Mouse (Mus musculus) urinary bladder, postnatal 10 days (tissue): ENCODE results near the gene Grcc10.

Experiments
- DNase-seq: peaks from one replicate; pipeline ENCODE4 v3.0.0; 2022; ENCODE audit warnings: low spot score

Grcc10 gene

DNA sequence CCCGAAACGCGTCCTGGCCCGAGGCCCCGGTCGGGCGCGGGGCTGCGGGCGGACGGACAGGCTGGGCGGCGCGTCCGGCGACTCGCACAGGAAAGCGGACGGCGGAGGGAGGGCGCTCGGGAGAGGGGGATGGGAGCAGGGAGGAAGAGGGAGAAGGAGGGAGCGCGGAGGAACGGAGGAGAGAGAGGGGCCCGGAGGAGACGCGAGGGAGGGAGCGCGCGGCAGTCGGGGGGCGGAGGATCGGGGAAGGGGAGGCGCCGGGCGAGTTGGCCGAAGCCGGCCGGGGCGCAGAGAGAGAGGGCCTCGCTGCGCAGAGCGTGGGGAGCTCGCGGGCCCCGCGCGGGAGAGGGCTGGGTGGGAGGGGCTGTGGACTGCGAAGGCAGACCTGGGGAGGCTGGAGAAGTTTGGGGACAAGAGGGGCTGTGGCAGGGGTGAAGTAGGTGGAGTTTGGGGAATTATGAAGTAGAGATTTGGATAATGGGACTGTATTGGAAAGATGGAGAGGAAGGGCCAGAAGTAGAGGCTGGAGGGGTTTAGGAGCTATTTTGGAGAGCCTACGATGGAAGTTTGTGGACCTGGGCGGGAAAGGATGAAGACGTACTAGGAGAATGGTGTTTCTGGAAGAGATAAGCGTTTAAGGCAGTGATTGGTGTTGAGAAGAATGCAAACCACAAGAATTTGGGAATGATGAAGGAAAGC, 15.6 kb upstream of the Grcc10 start:
- peak; percentile 71 for DNase-seq

DNA sequence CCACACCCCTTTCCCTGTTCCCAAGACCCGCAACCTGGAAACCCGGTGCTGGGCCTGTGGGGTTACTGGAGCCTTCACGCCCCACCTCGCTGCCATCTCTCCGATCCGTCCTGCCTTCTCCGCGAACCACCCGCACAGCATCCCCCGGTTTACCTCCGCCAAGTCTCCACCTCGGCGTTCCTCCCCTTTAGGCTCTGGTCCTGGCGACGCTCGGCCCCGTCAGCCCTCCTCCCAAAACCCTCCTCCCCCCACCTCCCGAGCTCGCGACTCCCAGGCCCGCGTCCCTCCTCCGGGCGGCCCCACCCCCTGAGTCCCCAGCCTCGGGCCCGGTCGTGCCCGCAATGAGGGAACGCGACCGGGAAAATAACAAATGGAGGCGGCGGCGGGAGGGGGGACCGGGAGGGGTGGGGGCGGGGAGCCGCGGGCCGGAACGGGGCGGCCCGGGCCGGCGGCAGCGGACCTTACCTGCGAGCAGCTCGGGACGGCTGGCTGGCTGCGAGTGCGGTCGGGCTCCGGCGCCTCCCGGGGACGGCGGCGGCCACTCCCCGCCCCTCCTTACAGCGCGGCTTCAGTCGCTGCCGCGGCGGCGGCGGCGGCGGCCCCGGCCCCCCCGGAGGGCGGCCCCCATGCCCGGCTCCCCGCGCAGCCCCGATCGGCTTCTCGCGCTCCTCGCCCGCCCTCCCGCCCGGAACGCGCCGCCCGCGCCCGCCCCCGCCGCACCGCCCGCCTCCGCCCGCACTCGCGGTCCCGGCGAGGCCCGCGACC, 14.8 kb upstream of the Grcc10 start, which contains the start of the genes Gm45234 and Atn1:
TSS of gene Gm45234 (minus strand) at position 191 of the 765 bp plus-strand sequence.
TSS of gene Atn1 (minus strand) at position 694 of the 765 bp plus-strand sequence.
- no peak for DNase-seq

DNA sequence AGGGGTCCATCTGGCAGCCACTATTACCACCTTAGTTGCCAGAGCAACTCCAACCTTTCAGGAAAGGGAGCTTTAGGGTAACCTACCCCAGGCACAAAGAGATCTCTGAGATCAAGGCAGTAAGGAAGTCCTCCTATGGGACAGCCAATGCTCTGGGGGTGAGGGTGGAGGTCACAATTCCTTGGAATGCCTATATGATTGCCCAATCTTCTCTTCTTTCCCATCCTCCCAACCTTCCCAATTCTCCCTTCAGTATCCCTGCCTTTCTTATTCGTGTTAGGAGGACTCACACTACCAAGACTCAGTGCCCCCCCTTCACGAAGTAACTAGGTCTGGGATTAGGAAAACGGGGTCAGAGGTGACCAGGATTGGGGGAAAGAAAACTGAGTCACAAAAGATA, 14.1 kb upstream of the Grcc10 start:
- DNase-seq: no peak

- DNase-seq: no peak
Measured at GRCm38 (mm10) chr6:124753861-124754260, 12.7 kb upstream of the Grcc10 start.

- no peak for DNase-seq
Measured at GRCm38 (mm10) chr6:124750405-124750804, 9.2 kb upstream of the Grcc10 start.

GRCm38 (mm10) chr6:124746654-124747632, 5.8 kb upstream of the Grcc10 start:
- DNase-seq: no peak

GRCm38 (mm10) chr6:124746296-124746605, 5.1 kb upstream of the Grcc10 start:
- no peak for DNase-seq

DNA sequence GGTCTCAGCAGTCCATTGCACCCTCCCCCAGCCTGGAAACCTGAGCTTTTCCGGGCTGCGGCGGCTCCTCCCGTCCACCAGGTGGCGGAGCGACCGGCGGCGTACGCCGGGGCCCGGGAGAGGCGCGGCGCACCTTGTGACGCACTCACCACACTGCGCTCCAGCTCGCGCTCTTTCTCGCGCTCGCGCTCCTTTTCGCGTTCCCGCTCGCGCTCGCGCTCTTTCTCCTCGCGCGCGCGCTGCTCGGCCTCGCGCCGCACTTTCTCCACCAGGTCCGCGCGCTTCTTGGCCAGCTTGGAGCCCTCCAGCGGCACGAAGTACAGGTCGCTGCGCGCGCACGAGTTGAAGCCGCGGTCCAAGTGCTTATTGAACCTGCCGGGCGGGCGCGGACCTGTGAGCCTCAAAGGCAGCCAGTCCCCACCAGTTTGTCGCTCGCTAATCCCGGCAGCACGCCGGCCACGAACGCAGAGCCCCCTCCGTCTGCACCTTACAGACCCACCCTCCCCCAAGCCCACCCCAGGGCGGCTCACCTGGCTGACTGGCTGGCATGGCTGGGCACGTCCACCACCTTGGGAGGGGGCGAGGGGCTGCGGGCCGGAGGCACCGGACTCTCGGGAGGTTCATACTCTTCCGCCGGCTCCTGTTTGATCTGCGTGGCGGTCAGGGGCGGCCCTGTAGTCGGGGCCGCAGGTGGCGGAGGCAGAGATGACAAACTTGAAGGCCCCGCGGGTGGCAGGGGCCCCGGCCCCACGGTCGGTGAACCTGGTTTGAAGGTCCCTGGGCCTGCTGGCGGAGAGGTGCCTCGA, 4.5 kb upstream of the Grcc10 start:
- DNase-seq: peak; percentile 77

- no peak for DNase-seq
Measured at GRCm38 (mm10) chr6:124744755-124745321, 3.7 kb upstream of the Grcc10 start.

- no peak for DNase-seq
Measured at GRCm38 (mm10) chr6:124743647-124744046, 2.5 kb upstream of the Grcc10 start.

- no peak for DNase-seq
Measured at GRCm38 (mm10) chr6:124742839-124743514, 1.8 kb upstream of the Grcc10 start.

- DNase-seq: no peak
Measured at GRCm38 (mm10) chr6:124741842-124742241, 668 bp upstream of the Grcc10 start.

DNA sequence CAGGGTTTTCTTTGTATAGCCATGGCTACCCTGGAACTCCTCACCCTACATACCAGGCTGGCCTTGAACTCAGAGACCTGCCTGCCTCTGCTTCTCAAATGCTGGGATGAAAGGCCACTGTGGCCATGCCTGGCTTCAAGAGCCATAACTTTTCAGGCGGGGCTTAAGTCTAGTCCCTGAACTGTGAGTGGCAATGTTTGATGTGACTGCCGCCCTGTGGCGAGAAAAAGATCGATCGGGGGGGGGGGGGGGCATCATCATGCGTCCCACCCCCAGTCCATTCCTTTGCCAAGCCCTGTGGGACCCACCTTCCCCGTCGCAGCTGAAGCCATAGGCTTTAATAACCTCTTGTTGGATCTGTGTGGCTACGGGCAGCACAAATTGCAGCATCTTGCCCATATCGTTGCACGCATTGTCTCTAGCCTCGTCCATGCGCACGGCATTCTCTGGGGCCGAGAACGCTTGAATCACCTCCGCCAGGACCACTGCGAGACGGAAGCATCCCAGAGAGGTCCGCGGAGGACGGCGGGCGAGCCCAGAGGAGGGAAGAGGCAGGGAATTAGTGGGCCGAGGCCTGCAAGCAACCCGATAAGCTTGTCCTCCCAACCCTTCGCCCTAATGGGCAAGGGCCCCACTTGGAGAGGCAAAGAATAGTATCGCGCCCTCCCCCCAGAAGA, 825 bp downstream of the Grcc10 start:
- no peak for DNase-seq

- DNase-seq: no peak
Measured at GRCm38 (mm10) chr6:124739231-124739796, 1.9 kb downstream of the Grcc10 start.

DNA sequence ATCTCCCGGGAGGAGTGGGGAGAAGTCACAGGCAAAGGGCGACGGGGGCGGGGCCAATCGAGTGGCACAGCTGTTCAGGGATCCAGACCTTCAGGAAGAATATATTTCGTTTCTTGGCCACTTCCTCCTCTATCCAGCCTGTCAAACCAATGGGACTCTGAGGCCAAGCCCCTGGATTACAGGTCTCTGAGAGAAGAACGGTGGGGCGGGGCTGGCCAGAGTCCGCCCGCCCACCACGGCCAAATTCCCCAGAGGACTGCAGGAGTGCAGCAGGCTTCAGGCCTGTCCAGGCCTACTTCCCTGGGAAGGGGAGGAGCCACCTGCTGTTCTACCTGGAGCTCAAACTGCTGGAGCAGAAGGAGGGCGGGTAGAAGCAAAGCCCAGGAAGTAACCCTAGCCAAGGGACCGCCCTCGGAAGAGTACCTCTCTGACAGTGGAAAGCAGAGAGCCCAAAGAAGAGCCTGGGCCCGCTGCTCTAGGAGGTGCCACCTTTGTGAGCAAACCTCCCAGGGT, 2.6 kb downstream of the Grcc10 start, which contains the start of gene Ptpn6:
TSS of gene Ptpn6 (minus strand) at position 204 of the 513 bp plus-strand sequence.
- DNase-seq: no peak

DNA sequence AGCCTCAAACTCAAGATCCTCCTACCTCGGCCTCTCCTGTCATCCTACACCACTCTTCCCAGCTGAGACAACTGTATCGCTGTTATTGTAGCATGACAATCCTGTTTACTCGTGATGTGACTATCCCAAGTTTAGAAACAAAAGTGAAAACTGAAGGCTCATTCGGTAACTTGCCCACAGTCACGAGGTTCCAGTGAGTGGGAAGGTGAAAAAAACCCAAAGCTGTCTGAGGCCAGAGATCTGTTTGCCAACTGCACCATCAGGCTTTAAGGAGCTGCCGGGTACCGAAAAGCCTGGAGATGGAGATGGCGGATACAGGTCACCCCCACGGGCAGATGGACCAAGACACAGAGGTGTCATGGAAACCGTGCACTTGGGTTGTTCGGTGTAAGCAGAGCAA, 4.1 kb downstream of the Grcc10 start:
- DNase-seq: no peak

- no peak for DNase-seq
Measured at GRCm38 (mm10) chr6:124734417-124734816, 6.8 kb downstream of the Grcc10 start.

DNA sequence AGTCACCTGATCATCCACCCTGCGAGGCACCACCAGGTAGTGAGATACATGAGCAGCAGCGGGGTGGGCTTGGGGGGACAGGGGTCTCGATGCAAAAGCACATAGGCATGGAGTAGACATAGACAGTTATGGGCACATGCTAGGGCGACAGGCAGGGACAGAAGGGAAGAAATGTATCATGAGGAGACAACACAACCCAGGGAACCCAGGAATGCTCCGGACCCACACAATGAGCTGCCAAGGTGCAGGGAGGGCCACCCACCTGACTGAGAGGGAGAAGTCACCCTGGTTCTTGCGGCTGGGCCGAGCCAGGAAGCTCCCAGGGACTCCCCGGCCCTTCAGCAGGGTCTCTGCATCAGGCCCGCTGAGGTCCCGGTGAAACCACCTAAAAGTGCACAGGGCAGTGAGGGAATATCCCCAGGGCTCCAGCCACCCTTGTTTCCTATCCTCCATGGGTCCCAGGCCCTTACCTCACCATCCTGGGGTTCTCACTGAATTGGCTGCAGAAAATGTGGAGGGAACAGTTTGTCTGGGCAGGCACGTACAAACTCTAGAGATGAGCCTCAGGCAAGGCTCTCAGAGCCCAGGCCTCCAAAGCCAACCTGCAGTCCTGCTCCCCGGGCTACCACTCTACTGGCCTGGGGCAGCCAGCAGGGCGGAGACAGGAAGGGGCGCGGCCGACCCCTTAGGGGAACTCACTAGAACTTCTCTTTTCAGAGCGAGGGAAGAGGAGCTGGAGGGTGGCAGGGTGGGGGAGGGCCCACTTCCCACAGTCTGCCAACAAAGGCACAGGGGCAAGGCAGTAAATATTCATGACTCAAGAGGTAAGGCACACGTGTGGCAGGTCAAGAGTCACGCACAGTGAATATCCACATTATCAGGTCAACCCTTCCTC, 8.5 kb downstream of the Grcc10 start:
- DNase-seq: no peak
